Mouse (Mus musculus) CH12.LX (cell line): Measurements from ENCODE around the gene Clp1. TPM values are rescaled to one million over a fixed set of nuclear protein-coding genes. Genes with fewer than 3 reads are reported as not detected.

Source experiments
- DNase-seq: peaks from one replicate; pipeline ENCODE4 v3.0.0-alpha.2; 2013; ENCODE audit errors: extremely low read depth
- H3K27ac ChIP-seq: 2 replicates; pipeline ENCODE4 v1.5.1; 2012; ENCODE audit warnings: low read depth, mild to moderate bottlenecking, control low read depth, moderate library complexity; ENCODE audit not compliant: insufficient read depth
- H3K27me3 ChIP-seq: replicated peaks from 2 replicates; pipeline ENCODE3; 2012; ENCODE audit warnings: inconsistent platforms
- H3K36me3 ChIP-seq, 2 experiments: replicated peaks in 1 of 2; 2 replicates each; pipeline versions ENCODE3 to v1.6.1; 2012; ENCODE audit warnings: inconsistent platforms in 1 of 2, low read length in 1 of 2, mild to moderate bottlenecking in 1 of 2, mixed read lengths in 1 of 2, moderate library complexity in 1 of 2; ENCODE audit not compliant: control insufficient read depth in 1 of 2, insufficient read depth in 1 of 2
- H3K4me1 ChIP-seq, 2 experiments: 2 replicates each; pipeline ENCODE4 v1.6.1; 2012; ENCODE audit warnings: inconsistent platforms in 1 of 2, moderate library complexity in 1 of 2; ENCODE audit not compliant: insufficient read depth in 2 of 2, control insufficient read depth in 1 of 2
- H3K4me2 ChIP-seq: 2 replicates; pipeline ENCODE4 v1.6.1; 2012; ENCODE audit warnings: low read depth, mild to moderate bottlenecking, control low read depth; ENCODE audit not compliant: poor library complexity, insufficient read depth, severe bottlenecking
- H3K4me3 ChIP-seq, 3 experiments: fragments of 150-350 bp in 1 of 3; sonication (generic) in 1 of 3; replicated peaks in 1 of 3; 2 replicates each; pipeline versions ENCODE3 to v1.5.1; 2011 to 2012; ENCODE audit warnings: low read depth in 2 of 3, low read length in 2 of 3, mild to moderate bottlenecking in 2 of 3, moderate library complexity in 2 of 3, control low read depth in 1 of 3, improper control_type of control experiment in 1 of 3, inconsistent platforms in 1 of 3, mixed read lengths in 1 of 3; ENCODE audit not compliant: poor library complexity in 1 of 3
- H3K79me2 ChIP-seq: replicated peaks from 2 replicates; pipeline ENCODE4 v1.6.1; 2012; ENCODE audit warnings: mild to moderate bottlenecking, moderate library complexity; ENCODE audit not compliant: control insufficient read depth, poor library complexity, insufficient read depth, severe bottlenecking; ENCODE audit errors: extremely low read depth
- H3K9ac ChIP-seq: 2 replicates; pipeline ENCODE4 v1.6.1; 2012; ENCODE audit warnings: low read depth, mild to moderate bottlenecking, control low read depth, moderate library complexity; ENCODE audit not compliant: insufficient read depth
- H3K9me3 ChIP-seq: replicated peaks from 2 replicates; pipeline ENCODE3; 2012; ENCODE audit warnings: low read length, inconsistent platforms, mixed read lengths
- CHD1 ChIP-seq: IDR thresholded peaks from 2 replicates; pipeline ENCODE4 v1.6.1; 2012; ENCODE audit warnings: low read depth, low read length, improper control_type of control experiment, inconsistent platforms
- CTCF ChIP-seq, 2 experiments: IDR thresholded peaks in 1 of 2; conservative IDR thresholded peaks in 1 of 2; 2 replicates each; pipeline ENCODE4 v1.5.1; 2011 to 2012; ENCODE audit warnings: low read depth in 2 of 2, low read length in 2 of 2, improper control_type of control experiment in 1 of 2, inconsistent platforms in 1 of 2, mild to moderate bottlenecking in 1 of 2, moderate library complexity in 1 of 2
- E2F4 ChIP-seq: IDR thresholded peaks from 2 replicates; pipeline ENCODE4 v1.6.1; 2011; ENCODE audit warnings: low read depth, low read length, improper control_type of control experiment; ENCODE audit not compliant: insufficient replicate concordance
- IRF4 ChIP-seq: IDR thresholded peaks from 2 replicates; pipeline ENCODE4 v1.6.1; 2014; ENCODE audit warnings: low read depth, mild to moderate bottlenecking, inconsistent platforms, low read length, improper control_type of control experiment
- JUN ChIP-seq: IDR thresholded peaks from 2 replicates; pipeline ENCODE4 v1.6.1; 2011; ENCODE audit warnings: low read depth, mild to moderate bottlenecking, low read length, improper control_type of control experiment, moderate library complexity; ENCODE audit not compliant: insufficient read depth
- JUND ChIP-seq: conservative IDR thresholded peaks from 2 replicates; pipeline ENCODE4 v1.6.1; 2011; ENCODE audit warnings: low read depth, low read length, improper control_type of control experiment
- MAFK ChIP-seq: IDR thresholded peaks from 2 replicates; pipeline ENCODE4 v1.6.1; 2011; ENCODE audit warnings: low read length, improper control_type of control experiment; ENCODE audit not compliant: insufficient replicate concordance
- MAX ChIP-seq: IDR thresholded peaks from 2 replicates; pipeline ENCODE4 v1.6.1; 2011; ENCODE audit warnings: low read length, improper control_type of control experiment
- MXI1 ChIP-seq: IDR thresholded peaks from 2 replicates; pipeline ENCODE4 v1.6.1; 2011; ENCODE audit warnings: mild to moderate bottlenecking, low read depth, low read length, improper control_type of control experiment
- MYC ChIP-seq: IDR thresholded peaks from 2 replicates; pipeline ENCODE4 v1.6.1; 2011; ENCODE audit warnings: low read depth, mild to moderate bottlenecking, improper control_type of control experiment, low read length
- PAX5 ChIP-seq: IDR thresholded peaks from 2 replicates; pipeline ENCODE4 v1.6.1; 2012; ENCODE audit warnings: low read length, inconsistent platforms, mixed read lengths
- RAD21 ChIP-seq: IDR thresholded peaks from 2 replicates; pipeline ENCODE4 v1.6.1; 2011; ENCODE audit warnings: low read depth, mild to moderate bottlenecking, low read length, improper control_type of control experiment, moderate library complexity
- RCOR1 ChIP-seq: conservative IDR thresholded peaks from 2 replicates; pipeline ENCODE4 v1.6.1; 2012; ENCODE audit warnings: low read depth, mild to moderate bottlenecking, inconsistent platforms, low read length, improper control_type of control experiment
- SIN3A ChIP-seq: IDR thresholded peaks from 2 replicates; pipeline ENCODE4 v1.6.1; 2012; ENCODE audit warnings: low read length, improper control_type of control experiment, inconsistent platforms
- SMC3 ChIP-seq: IDR thresholded peaks from 2 replicates; pipeline ENCODE4 v1.6.1; 2011; ENCODE audit warnings: low read depth, low read length, improper control_type of control experiment
- TBP ChIP-seq: conservative IDR thresholded peaks from 2 replicates; pipeline ENCODE4 v1.6.1; 2011; ENCODE audit warnings: low read depth, low read length, improper control_type of control experiment
- USF2 ChIP-seq: conservative IDR thresholded peaks from 2 replicates; pipeline ENCODE4 v1.6.1; 2011; ENCODE audit warnings: low read depth, low read length, improper control_type of control experiment
- dilution Hi-C: fragments of 300-500 bp; cut with MboI; formaldehyde crosslinking; loops from 2 replicates; pipeline ENCODE4 v1.14.3; 2020; ENCODE audit warnings: low sequenced_read_pairs; ENCODE audit not compliant: extremely low pct_unique_long_range_greater_than_20kb, extremely low pct_ligation_motif_present
- in situ Hi-C: fragments of 300-500 bp; cut with MboI; formaldehyde crosslinking; loops from 3 replicates; pipeline ENCODE4 v1.14.3; 2019; ENCODE audit warnings: low sequenced_read_pairs, low pct_ligation_motif_present, low pct_unique_long_range_greater_than_20kb, mixed read lengths
- polyA plus RNA-seq: library from polyadenylated mRNA; unstranded; fragments of >175 nt; gene quantifications from 2 replicates; pipeline ENCODE4 v1.2.1, GENCODE M21; 2012; ENCODE audit warnings: low read depth; ENCODE audit not compliant: insufficient read length
- total RNA-seq, 2 experiments: library from RNA; depleted of rRNA; stranded (reverse); fragments of 300-350 nt in 1 of 2; fragments of >200 nt in 1 of 2; gene quantifications; 2 replicates each; pipeline ENCODE4 v1.2.3; 2012 to 2014

Clp1 gene
- total and polyA plus RNA-seq, 3 experiments, result 32.0 to 65.2 (median 46.5) TPM

DNA sequence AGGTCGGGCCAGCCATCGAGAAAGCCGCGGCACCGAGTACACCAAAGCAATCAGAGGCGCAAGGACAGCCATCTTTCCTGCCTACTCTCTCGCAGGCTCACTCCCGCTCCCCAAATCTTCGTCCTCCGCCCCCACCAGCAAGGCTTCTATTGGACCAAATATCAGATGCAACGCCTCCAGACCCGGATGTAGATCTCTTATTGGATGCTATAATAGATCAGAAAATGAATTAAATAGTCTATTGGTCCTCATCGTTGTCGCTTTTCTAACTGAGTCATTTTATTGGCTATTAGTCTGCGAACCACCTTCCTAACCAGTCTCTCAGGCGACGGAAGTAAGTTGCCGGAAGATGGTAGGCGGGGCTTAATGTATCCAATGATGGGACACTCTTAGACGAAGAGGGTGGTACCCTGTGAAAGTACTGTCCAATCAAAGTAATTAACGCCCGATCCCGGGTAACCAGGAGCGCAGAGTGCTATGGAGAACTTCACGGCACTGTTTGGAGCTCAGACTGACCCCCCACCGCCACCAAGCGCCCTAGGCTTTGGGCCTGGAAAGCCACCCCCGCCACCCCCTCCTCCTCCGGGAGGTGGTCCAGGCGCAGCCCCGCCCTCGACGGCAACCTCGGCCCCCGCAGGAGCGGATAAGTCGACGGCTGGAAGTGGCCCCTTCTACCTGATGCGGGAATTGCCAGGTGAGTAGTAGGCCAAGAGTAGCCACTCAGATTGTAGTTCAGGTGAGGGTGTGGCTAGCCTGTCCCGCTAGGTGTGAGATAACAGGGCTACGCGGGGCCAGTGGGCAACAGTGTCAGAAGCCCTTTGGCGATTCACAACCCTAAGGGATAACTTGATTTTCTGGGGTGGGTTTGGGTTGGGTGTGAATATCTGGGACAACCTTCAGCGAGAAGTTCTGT lies 48.9 kb downstream of the Clp1 start, which contains the start of the genes Gm28635 and Med19 (continued):
- peak; percentile 47; the same call in 1 of the 2 replicates for TF ChIP-seq TBP

DNA sequence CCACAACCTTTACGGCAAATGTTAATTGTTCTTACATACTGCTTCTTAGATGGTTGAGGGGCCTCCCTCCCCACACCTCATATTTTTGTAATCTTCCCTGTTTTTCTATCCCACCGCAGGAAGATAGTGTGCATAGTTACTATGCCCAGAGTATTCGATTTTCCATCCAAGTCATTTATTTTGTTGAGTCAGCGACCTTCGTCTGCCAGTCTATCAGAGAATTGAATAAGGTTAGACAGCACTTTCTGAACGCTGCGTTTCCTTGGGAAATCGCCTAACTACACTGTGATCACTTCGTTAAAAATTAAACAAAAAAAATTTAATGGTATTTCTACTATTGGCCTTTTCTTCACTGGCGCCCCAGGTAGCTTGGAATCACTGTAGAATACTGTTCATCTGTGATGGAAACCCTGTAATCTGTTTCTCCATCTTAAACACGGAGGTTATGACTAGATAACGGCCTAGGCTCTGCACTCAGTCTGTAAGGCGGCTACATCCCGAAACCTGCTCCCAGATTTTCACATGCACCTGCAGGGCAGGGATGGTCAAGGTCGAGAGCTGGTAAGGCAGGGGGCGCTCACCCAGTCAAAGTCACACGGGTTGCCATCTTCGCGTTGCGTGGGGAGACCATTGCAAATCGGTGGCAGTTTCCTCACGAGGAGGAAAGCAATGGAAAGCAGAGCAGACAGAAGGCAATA lies 49.7 kb downstream of the Clp1 start:
- Histone ChIP-seq H3K4me2 (peak overlapping the region; percentile 96), H3K79me2 (peaks cover 27% of the 10 kb centered on the region), H3K9ac (peak overlapping the region; percentile 70), H3K9me3 (no peaks in the 10 kb centered on the region), H3K4me1 (peaks cover 0 to 28% of the 10 kb centered on the region in 2 experiments; a peak in 2 of 4 replicates), H3K27me3 (no peaks in the 10 kb centered on the region), H3K4me3 (peak overlapping the region; percentile 80 to 96 (median 82)), H3K27ac (peak overlapping the region; percentile 64; the same call in 1 of the 2 replicates), H3K36me3 (peaks cover 28 to 49% of the 10 kb centered on the region in 2 experiments)
- DNase-seq, result peak; percentile 24
- dilution Hi-C loops, result no loop called here
- peak; percentile 59; the same call in 1 of the 2 replicates for TF ChIP-seq MAX
- no peak for TF ChIP-seq E2F4
- peak; percentile 86 for TF ChIP-seq MAFK
- no peak for TF ChIP-seq USF2
- peak; percentile 33 for TF ChIP-seq MXI1
- 0 out of 2 replicates have a peak, but pooled peaks have one; percentile 21 for TF ChIP-seq CHD1
- no peak for TF ChIP-seq RAD21
- TF ChIP-seq CTCF (conservative IDR thresholded peaks at IDR 0.05 in 1 of 2, IDR thresholded peaks at IDR 0.05 in 1 of 2; ENCODE audit: low read depth in 2 of 2, low read length in 2 of 2), result peak in 1 of 2 experiments; percentile 57; a peak in 2 of 4 replicates
- no peak for TF ChIP-seq JUN
- no peak for TF ChIP-seq PAX5
- no peak for TF ChIP-seq SIN3A
- no peak for TF ChIP-seq MYC
- TF ChIP-seq JUND, result no peak
- TF ChIP-seq IRF4, result no peak
- TF ChIP-seq RCOR1, result no peak
- no peak for TF ChIP-seq SMC3
- TF ChIP-seq, all 38 proteins: peak for 5
- in situ Hi-C loops, result no loop called here

Other genes with a start within 250 kb of the Clp1 start
- gene Ctnnd1, start 76.6 kb downstream of the Clp1 start, total RNA-seq (2012; rRNA removed), result 2.7 and 2.8 TPM in 2 replicates
- 0.28 and 0.38 TPM in 2 replicates for gene Ctnnd1, start 76.6 kb downstream of the Clp1 start, total RNA-seq (2014; rRNA removed)
- gene Ctnnd1, start 76.6 kb downstream of the Clp1 start, polyA plus RNA-seq, result 1.2 and 1.5 TPM in 2 replicates
- gene Btbd18, start 68.3 kb downstream of the Clp1 start, total RNA-seq (2012; rRNA removed), result 0.04 and 0.08 TPM in 2 replicates
- gene Btbd18, start 68.3 kb downstream of the Clp1 start, total RNA-seq (2014; rRNA removed), result not detected in 2 replicates
- gene Btbd18, start 68.3 kb downstream of the Clp1 start, polyA plus RNA-seq, result 0.18 and 0.24 TPM in 2 replicates
- gene Selenoh, start 56.6 kb downstream of the Clp1 start, total RNA-seq (2012; rRNA removed), result 453 and 473 TPM in 2 replicates
- gene Selenoh, start 56.6 kb downstream of the Clp1 start, total RNA-seq (2014; rRNA removed), result 408 and 428 TPM in 2 replicates
- gene Selenoh, start 56.6 kb downstream of the Clp1 start, polyA plus RNA-seq, result 275 and 277 TPM in 2 replicates
- not detected in 2 replicates for gene Gm28635, start 49.3 kb downstream of the Clp1 start, total RNA-seq (2012; rRNA removed)
- gene Gm28635, start 49.3 kb downstream of the Clp1 start, total RNA-seq (2014; rRNA removed), result not detected in 2 replicates
- gene Gm28635, start 49.3 kb downstream of the Clp1 start, polyA plus RNA-seq, result not detected in 2 replicates
- 10.7 and 12.7 TPM in 2 replicates for gene Med19, start 48.9 kb downstream of the Clp1 start, total RNA-seq (2012; rRNA removed)
- 25.6 and 25.9 TPM in 2 replicates for gene Med19, start 48.9 kb downstream of the Clp1 start, total RNA-seq (2014; rRNA removed)
- 23.1 and 24.7 TPM in 2 replicates for gene Med19, start 48.9 kb downstream of the Clp1 start, polyA plus RNA-seq
- gene Tmx2, start 48.2 kb downstream of the Clp1 start, total RNA-seq (2012; rRNA removed), result 58.7 and 76.5 TPM in 2 replicates
- 66.4 and 68.1 TPM in 2 replicates for gene Tmx2, start 48.2 kb downstream of the Clp1 start, total RNA-seq (2014; rRNA removed)
- 70.4 and 75.5 TPM in 2 replicates for gene Tmx2, start 48.2 kb downstream of the Clp1 start, polyA plus RNA-seq
- gene Zdhhc5, start 12.2 kb downstream of the Clp1 start, total RNA-seq (2012; rRNA removed), result 25.4 and 28.5 TPM in 2 replicates
- gene Zdhhc5, start 12.2 kb downstream of the Clp1 start, total RNA-seq (2014; rRNA removed), result 35.5 and 37.7 TPM in 2 replicates
- 37.6 and 45.5 TPM in 2 replicates for gene Zdhhc5, start 12.2 kb downstream of the Clp1 start, polyA plus RNA-seq
- gene Ypel4, start 6.7 kb upstream of the Clp1 start, total RNA-seq (2012; rRNA removed), result 0.25 and 0.59 TPM in 2 replicates
- not detected in 2 replicates for gene Ypel4, start 6.7 kb upstream of the Clp1 start, total RNA-seq (2014; rRNA removed)
- gene Ypel4, start 6.7 kb upstream of the Clp1 start, polyA plus RNA-seq, result not detected in 2 replicates
- gene Gm19426, start 16.3 kb upstream of the Clp1 start, total RNA-seq (2012; rRNA removed), result not detected in 2 replicates
- not detected in 2 replicates for gene Gm19426, start 16.3 kb upstream of the Clp1 start, total RNA-seq (2014; rRNA removed)
- gene Gm19426, start 16.3 kb upstream of the Clp1 start, polyA plus RNA-seq, result not detected in 2 replicates
- gene Serping1, start 48.1 kb upstream of the Clp1 start, total RNA-seq (2012; rRNA removed), result not detected in 2 replicates
- gene Serping1, start 48.1 kb upstream of the Clp1 start, total RNA-seq (2014; rRNA removed), result not detected in 2 replicates
- gene Serping1, start 48.1 kb upstream of the Clp1 start, polyA plus RNA-seq, result not detected in 2 replicates
- 1.7 and 2.0 TPM in 2 replicates for gene Ube2l6, start 71.5 kb upstream of the Clp1 start, total RNA-seq (2012; rRNA removed)
- gene Ube2l6, start 71.5 kb upstream of the Clp1 start, total RNA-seq (2014; rRNA removed), result 7.3 and 8.5 TPM in 2 replicates
- gene Ube2l6, start 71.5 kb upstream of the Clp1 start, polyA plus RNA-seq, result 4.1 and 5.0 TPM in 2 replicates
- gene Smtnl1, start 95.3 kb upstream of the Clp1 start, total RNA-seq (2012; rRNA removed), result 0.71 and 1.5 TPM in 2 replicates
- 0.26 TPM in 1 of 2 replicates, not detected in the other for gene Smtnl1, start 95.3 kb upstream of the Clp1 start, total RNA-seq (2014; rRNA removed)
- gene Smtnl1, start 95.3 kb upstream of the Clp1 start, polyA plus RNA-seq, result 0.13 and 0.14 TPM in 2 replicates
- gene Timm10, start 99.6 kb upstream of the Clp1 start, total RNA-seq (2012; rRNA removed), result 81.2 and 99.6 TPM in 2 replicates
- gene Timm10, start 99.6 kb upstream of the Clp1 start, total RNA-seq (2014; rRNA removed), result 107 and 115 TPM in 2 replicates
- gene Timm10, start 99.6 kb upstream of the Clp1 start, polyA plus RNA-seq, result 77.7 and 86.0 TPM in 2 replicates
- gene Slc43a1, start 111.5 kb upstream of the Clp1 start, total RNA-seq (2012; rRNA removed), result 4.9 and 5.0 TPM in 2 replicates
- gene Slc43a1, start 111.5 kb upstream of the Clp1 start, total RNA-seq (2014; rRNA removed), result 0.19 TPM in 1 of 2 replicates, not detected in the other
- 0.30 and 0.71 TPM in 2 replicates for gene Slc43a1, start 111.5 kb upstream of the Clp1 start, polyA plus RNA-seq
- gene Rtn4rl2, start 159.4 kb upstream of the Clp1 start, total RNA-seq (2012; rRNA removed), result not detected in 2 replicates
- gene Rtn4rl2, start 159.4 kb upstream of the Clp1 start, total RNA-seq (2014; rRNA removed), result not detected in 2 replicates
- gene Rtn4rl2, start 159.4 kb upstream of the Clp1 start, polyA plus RNA-seq, result not detected in 2 replicates
- 121 and 136 TPM in 2 replicates for gene Slc43a3, start 209.2 kb upstream of the Clp1 start, total RNA-seq (2012; rRNA removed)
- 163 and 176 TPM in 2 replicates for gene Slc43a3, start 209.2 kb upstream of the Clp1 start, total RNA-seq (2014; rRNA removed)
- gene Slc43a3, start 209.2 kb upstream of the Clp1 start, polyA plus RNA-seq, result 140 and 174 TPM in 2 replicates